Mouse (Mus musculus) left cerebral cortex, postnatal 4 days (tissue): ENCODE results near the gene Prrg4. TPM values are rescaled to one million over a fixed set of nuclear protein-coding genes. Genes with fewer than 3 reads are reported as not detected.
"Not testable (repeated sequence)": the region's sequence is repeated elsewhere in the genome, so short reads cannot be mapped to it uniquely, and the experiment has no call there.

Experiments used
- DNase-seq: peaks from one replicate; pipeline ENCODE4 v3.0.0-alpha.2; 2022
- intact Hi-C: fragments of 180-260 bp; cut with DNase I; formaldehyde crosslinking; loops from one replicate; pipeline ENCODE4 v1.15.1; 2025
- total RNA-seq, 2 experiments: library from RNA; stranded (reverse); gene quantifications; 2 replicates each; pipeline ENCODE4 v1.2.3; 2021

Prrg4 gene
- total RNA-seq, result under 1 TPM; 0.42 to 0.85 TPM

DNA sequence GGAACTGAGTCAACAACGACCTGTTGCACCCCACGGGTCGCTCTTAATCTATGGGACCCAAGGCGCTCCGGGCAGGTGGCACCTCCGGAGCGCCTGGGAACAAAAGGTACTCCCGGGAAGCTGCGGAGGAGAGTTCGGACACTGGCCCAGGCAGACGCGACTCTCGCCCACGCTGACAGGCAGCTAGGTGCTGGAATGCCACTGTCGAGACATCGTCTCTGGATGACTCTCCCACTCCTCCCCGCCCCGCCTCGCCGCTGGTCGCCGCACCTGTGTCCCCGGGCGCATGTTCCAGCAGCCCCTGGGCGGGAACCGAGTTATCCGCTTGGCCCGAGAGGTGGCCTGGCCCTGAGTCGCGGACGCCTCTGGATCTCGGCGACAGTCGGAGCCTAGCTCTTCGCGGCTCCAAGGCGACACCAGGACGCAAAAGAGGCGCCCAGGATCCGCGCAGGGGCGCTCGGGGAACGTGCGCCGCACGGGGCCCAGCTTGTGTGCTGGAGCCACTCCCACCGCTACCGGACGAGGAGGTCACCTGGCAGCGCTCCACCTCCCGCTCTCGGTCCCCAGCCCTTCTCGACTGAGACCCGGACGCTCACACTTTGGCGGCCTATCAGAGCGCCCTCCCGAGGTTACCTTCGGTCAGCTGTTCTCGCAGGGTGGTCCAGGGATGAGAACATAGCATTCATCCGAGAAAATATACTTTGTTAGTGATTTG lies at the start of gene Prrg4:
Gene Prrg4 (minus strand): TSS at position 601 of the 715 bp plus-strand sequence.
- intact Hi-C loops, result no loop called here
- peak; percentile 55 for DNase-seq

DNA sequence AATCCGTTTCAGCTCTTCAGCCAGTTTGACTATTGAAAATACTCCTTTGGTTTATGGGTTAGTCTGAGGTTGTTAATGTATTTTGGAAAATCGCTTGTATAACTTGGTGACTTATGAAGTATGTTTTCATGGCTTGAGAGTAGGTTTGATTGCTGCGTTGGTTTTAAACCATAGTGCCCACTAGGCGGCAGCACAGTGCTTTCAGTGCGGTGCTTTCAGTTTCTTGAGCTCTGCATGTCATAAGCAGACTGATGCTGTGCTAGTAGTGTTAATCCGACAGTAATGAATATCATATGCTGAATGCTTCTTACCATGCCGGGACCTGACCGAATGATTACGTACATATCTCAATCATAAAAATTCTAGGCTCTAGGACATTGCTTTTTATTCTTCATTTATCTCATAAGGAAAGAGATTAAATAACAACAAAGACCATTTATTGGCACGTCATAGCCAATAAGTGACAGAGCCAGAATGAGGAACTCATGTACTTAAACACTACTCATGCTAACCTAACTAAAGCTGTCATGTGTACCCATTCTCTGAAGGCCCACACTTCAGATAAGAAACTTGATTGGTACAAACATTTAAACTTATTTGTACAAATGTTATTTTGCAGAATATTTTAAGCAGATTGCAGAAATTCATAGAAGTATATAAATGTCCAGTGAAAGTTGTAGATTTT lies 38.3 kb upstream of the Prrg4 start:
- intact Hi-C loops, result loop anchor here (5.0 kb wide), 1 partner anchor 344 kb away; no protein-coding TSS in a partner anchor
- peak; percentile 82 for DNase-seq

DNA sequence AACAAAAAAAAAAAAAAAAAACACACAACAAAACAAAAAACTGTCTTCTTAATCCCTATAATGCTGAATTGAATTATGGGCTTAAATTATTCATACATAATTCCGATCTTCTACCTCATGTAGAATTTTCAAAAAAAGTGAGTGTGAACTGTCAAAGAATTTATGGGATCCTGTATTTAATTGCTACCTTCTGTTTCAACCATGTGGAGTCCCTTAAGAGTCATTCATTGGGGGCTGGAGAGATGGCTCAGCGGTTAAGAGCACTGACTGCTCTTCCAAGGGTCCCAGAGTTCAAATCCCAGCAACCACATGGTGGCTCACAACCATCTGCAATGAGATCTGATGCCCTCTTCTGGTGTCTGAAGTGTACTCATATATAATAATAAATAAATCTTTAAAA lies 37.7 kb upstream of the Prrg4 start:
- intact Hi-C loops, result loop anchor here (5.0 kb wide), 1 partner anchor 345 kb away; no protein-coding TSS in a partner anchor
- DNase-seq, result not testable (repeated sequence)

DNA sequence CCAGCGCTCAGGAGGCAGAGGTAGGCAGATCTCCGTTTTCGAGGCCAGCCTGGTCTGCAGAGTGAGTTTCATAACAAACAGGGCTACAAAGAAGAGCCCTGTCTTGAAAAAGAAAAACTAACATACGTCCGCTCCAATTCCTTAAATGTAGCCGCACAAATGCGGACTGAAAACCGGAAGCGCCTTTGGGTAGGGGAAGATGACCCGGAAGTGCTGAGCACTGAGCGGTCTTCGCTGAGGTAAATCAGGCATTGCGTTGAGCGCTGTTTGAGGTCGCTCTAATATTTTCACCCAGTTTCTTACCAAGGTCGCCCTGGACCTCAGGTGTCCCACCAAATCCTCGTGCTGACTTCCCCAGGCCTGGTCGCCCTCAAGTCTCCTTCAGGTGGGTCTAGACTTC lies 36.4 kb upstream of the Prrg4 start:
- no peak for DNase-seq
- intact Hi-C loops, result loop anchor here (5.0 kb wide), 1 partner anchor 346 kb away; no protein-coding TSS in a partner anchor

DNA sequence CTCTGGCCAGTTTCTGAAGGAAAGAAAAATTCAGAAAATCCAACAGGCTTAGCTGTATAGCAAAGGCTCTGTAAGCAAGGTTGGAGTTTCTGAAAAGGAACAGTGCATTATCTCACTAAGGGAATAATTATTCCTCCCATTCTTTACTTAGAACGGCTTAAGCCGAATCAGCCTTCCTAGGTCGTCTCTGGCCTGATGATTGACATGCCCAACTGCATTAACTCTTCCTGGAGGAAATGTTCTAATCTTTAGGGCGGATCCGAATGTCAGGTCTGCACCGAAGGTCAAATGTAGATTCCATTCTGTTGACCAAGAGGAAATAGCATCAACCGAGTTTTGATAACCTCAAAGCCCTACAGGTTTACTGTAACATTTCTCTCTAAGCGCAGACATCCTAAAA lies 29.1 kb upstream of the Prrg4 start:
- no peak for DNase-seq
- intact Hi-C loops, result no loop called here

DNA sequence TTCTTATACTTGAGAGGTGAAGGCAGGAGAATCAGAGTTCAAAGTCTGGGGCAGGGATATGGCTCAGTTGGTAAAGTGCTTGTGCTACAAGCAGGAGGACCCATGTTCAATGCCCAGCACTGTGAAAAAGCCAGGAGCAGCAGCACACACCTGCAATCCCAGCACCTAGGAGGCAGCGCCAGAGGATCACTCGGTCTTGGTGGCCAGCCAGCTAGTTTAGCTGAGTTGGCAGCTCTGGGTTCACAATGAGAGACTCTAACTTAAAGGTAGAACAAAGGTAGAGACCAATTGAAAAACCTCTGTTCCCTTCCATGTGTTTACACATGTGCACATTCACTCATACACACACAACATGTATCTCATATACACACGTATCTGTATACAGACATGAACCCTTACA lies 19.4 kb upstream of the Prrg4 start:
- intact Hi-C loops, result no loop called here
- no peak for DNase-seq

DNA sequence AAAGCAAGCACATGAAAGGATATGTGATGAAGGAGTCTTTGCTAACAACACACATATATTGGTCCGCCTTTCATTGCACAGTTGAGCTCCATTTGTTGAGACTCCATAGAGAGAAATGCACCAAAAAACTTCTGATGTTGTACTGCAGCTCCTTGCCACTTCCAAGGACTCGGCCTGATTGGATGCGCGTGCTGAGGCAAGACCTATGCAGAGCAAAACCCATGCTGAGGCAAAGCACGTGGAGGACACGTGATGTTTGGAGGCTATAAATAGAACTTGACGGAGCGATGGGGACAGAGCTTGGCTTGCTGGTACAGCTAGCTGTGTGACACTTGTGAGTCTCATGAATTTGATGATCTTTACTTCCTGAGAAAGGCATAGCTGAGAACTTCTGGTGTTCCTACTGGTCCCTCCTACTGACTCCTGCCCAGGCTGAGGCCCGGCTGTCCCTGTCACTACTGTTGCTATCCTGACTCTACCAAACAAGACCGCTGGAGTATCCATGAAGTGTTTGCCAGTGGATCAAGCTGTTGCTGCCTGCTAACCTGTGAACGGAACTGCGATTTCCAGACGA lies 17.7 kb upstream of the Prrg4 start, which contains the start of gene Ccdc73:
Gene Ccdc73 (plus strand): TSS at position 524 of the 574 bp plus-strand sequence.
- no peak for DNase-seq
- intact Hi-C loops, result no loop called here

DNA sequence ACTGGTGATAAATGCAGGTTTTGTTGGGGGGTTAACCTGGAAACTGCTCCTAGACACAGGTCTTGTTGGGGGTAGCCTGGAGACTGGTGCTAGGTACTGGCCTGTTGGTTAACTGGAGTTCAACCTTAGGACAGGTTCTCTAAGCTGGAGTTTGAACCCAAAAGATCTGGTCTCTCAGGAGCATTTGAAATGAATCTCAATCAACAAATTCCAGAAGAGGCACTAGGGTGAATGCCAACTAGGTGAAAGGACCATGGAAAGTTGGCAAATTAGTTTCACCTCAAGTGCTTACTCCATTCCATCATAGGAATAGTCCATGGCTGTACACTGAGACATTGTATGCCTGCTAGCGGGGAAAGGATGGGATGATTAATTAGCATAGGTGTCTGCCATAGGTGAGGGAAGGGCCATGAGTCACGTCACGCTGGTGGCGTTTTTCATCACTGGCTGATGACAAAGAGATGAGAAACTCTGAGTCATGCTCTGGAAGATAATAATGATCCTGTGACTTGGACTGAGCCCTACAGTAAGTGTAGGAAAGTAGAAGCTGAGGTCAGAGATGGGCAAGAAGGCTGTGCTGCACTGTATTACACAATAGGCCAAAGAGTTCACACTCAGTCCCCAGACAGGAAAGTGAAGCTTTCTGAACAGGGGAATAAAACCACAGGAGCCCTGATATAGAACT lies 14.6 kb upstream of the Prrg4 start:
- intact Hi-C loops, result no loop called here
- DNase-seq, result no peak

DNA sequence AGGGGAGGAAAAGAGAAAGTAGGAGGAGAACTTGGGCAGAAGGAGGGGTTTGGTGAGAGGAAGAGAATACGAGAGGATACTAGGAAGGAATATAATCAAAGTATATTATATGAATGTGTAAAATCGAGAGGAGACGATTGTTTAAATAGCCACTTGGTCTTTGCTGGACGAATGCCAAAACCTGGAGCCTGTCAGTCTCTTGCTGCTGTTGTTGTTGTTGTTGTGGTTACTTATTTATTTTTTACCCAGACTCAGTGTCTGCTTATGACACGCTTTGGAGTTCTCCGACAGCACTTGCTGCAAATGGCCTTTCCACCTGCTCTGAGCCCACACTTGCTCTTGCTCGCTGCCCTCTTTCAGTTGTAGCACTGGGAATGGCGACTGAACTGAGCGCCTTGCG lies 10.8 kb upstream of the Prrg4 start:
- intact Hi-C loops, result no loop called here
- no peak for DNase-seq

DNA sequence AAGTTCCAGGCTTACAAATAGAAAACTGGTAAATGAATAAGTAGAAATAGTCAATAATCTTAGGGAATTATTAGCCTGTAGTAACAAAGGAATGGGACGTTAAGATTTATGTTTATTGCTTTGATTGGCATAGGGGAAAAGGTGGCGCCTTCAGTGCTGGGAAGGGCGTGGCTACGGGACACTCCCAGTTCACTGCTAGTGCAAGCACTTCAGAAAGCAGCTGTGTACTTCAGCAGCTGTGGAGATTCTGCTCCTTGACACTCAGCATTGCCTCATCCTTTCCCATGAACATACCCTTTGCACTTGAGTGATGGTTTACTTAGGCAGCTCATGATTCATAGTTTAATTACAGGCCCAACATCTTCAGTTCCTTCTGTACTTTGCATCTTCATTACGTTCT lies 9.4 kb upstream of the Prrg4 start:
- intact Hi-C loops, result no loop called here
- DNase-seq, result no peak

DNA sequence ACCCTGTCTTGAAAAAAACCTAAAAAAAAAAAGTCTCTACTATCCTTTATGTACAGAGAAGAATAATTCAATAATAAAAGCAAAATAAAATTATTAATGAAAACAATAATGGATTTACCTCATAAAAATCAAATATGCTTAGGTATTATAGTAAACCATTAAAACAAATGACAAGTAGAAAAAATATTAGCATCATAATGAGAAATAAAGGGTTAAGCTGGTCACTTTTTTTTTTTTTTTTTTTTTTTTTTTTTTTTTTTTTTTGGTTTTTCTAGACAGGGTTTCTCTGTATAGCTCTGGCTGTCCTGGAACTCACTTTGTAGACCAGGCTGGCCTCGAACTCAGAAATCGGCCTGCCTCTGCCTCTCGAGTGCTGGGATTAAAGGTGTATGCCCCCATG lies 8.4 kb upstream of the Prrg4 start:
- intact Hi-C loops, result not testable (repeated sequence)

DNA sequence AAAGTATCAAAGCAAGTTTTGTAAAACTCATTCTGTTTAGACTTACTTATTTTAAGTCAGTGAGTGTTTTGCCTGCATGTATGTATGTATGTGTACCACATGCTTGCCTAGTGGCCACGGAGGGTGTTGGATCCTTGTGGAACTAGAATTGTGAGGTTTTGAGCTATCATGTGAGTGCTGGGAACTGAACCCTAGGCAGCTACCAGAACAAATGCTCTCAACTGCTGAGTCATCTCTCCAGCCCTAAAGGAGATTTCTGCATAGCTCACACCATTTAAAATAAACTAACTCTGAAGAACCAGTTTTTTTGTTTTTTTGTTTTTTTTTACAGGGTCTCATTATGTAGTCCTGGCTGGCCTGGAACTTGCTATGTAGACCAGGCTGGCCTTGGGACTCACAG lies 6.5 kb upstream of the Prrg4 start:
- DNase-seq, result no peak
- intact Hi-C loops, result no loop called here

More for the DNA sequence above, 8.4 kb upstream of the Prrg4 start:
- DNase-seq, result not testable (repeated sequence)

DNA sequence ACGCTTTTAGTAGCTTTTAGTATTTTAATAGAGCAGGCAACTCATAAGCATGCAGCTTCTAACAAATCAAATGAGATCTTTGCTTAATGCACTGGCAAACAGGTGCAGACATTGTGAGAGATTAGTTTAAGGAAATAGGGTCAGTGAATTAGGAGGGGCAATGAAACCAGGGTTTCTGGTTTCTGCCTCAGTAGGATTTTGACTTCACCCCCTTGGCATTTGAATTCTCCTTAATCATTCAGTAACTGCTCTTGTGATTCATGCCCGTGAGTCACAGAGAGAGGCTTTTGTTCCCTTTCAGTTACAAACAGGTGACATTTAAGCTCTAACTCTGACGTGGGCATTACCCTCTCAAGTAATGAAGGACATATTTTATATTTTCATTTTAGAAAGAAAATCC lies 6.1 kb upstream of the Prrg4 start:
- intact Hi-C loops, result no loop called here
- no peak for DNase-seq

DNA sequence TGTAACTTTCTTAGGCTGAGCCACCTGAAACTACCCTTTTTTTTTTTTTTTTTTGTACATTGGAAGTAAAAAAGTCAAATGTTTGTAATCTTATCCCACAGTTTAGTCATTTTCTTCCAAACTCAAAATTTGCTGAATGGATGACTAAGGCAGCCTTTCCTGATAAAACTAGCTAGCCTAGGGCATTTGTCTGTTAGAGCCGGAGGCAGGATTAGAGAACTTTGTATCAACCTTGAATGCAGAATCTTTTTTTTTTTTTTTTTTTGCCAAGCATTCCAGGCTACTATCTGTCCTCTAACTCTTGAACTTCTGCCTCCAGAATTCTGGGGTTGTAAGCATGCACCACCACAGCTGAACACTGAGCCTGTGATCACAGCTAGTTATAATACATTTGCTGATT lies 5.2 kb upstream of the Prrg4 start:
- DNase-seq, result no peak
- intact Hi-C loops, result no loop called here

DNA sequence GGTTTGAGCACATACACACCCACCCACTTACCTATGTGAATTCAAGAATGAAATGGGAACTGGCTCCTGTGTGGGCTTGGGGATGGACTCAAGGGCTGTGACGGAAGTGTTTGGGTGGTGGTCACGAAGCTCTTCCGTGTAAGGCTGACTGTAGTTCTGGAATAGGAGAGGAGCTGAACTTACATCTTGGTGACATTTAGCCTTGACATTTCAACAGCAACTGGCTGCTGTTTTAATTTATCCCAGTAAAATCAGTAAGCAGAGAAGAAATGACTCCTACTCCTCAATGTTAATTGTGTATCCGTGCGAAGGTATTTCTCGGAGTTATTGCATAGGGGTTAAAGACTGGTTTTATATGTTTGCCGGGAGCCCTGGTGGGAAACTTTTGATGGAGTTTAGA lies 2.9 kb upstream of the Prrg4 start:
- DNase-seq, result no peak
- intact Hi-C loops, result no loop called here

DNA sequence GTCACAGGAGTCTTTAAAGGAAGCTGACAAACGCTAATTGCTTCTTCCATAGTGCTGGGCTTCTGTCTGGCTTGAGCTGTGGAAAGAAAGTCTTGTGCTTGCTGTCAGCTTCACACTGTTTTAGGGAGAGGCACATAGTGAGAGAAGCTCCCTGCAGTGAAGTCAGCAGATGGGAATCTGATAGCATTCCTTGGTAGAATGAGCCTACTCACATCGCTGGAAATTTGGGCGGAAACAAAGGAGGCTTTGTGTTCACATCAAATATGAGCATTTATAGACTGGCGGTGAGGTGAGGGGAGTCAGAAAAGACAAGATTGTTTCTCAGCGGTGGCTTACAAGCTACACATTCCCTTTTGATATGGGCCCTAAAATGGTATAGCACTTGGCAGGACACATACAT lies 2.0 kb upstream of the Prrg4 start:
- no peak for DNase-seq
- intact Hi-C loops, result no loop called here

DNA sequence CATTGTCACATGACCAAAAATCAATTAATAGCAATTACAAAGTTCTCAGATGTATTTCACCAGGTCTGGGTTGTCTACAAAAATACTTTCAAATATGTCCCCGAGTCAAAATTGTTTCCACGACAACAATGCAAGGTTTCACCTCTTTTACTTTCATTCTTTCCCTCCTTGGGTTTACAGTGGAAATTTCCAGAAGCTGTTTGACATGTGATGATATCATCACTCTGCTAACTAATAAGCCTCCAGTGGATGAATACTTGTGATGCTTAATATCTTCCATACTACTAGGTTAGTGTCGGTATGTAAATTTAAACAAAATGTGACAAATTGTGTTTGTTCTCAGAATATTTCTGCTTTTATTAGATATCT lies 299 bp upstream of the Prrg4 start:
- intact Hi-C loops, result no loop called here
- DNase-seq, result no peak

DNA sequence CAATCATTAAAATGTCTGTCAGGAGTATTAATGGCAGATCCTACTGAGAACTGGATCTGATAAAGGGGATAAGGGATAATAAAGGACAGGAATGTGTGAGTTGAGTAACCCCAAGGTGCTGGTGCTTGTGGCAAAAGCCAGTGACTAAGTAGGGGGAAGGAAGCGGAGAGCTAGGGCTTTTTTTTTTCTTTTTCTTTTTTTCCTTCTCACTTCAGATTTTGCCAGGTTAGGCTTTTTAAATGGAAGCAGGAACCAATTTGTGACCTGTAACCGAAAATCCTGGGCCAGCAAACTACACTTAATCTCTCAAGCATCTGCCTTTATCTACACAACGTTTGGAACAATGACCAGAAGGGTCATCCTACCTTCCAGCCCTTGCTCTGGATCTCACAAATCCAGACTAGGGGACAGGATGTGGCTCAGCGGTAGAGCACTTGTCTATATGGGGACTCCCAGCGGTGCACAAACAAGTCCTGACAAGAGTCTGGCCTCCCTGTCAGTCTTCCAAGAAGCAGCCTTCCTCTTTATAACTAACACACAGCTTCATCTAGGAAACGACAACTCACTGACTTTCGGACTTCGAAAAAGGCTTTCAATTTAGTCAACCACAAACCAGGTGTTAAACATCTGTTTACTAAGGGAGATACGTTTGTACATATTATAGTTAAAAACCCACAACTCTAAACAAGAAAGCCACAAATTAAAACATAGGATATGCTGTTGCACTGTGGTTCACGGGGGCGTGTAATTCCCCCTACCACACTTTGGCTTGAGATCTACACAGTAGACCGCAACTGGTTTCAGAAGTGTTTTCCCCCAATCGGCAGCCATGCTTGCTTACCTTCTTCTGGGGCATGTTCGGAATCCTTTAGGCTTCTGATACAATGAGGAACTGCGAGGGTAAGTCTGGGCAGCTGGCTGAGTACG lies 1.2 kb downstream of the Prrg4 start:
- intact Hi-C loops, result no loop called here
- DNase-seq, result no peak

DNA sequence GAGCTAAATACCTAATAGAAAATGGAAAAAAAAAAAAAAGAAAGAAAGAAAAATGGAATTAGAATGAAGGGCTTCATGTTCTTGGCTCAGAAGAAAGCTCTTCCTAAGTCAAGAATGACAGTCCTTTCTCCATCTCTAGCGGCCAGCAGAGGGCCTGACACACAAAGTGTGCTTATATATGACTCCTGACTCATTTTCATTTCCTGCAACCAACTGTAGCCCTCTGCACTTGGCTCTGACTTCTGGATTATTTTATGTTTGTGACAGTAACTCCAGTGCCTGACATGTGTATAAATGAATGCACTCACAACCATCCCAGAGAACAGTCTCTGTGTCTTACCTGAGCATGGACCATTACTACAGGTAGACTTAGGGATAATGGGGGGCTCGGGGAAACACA lies 2.0 kb downstream of the Prrg4 start:
- intact Hi-C loops, result no loop called here
- DNase-seq, result peak; percentile 27
